Mouse (Mus musculus): ENCODE results near the gene Zfr2.

Zfr2 gene

GRCm38 (mm10) chr10:81232580-81233225 lies at the start of gene Zfr2:
Zfr2 (plus strand) TSS chr10:81233155.
- DNase-seq, result peak; percentile 96

- DNase-seq, result no peak
Observed at GRCm38 (mm10) chr10:81183805-81184204, 49.1 kb upstream of the Zfr2 start, which contains the start of gene 4930442H23Rik. 4930442H23Rik (minus strand) TSS chr10:81183849.

GRCm38 (mm10) chr10:81184765-81185164 lies 48.2 kb upstream of the Zfr2 start:
- DNase-seq, result no peak

GRCm38 (mm10) chr10:81187161-81187560 lies 45.8 kb upstream of the Zfr2 start:
- no peak for DNase-seq

- DNase-seq, result no peak
Observed at GRCm38 (mm10) chr10:81189821-81190220, 43.1 kb upstream of the Zfr2 start.

GRCm38 (mm10) chr10:81190236-81190911 lies 42.6 kb upstream of the Zfr2 start:
- DNase-seq, result peak; percentile 70

GRCm38 (mm10) chr10:81190912-81191321 lies 42.0 kb upstream of the Zfr2 start:
- peak; percentile 66 for DNase-seq

- DNase-seq, result peak; percentile 66
Observed at GRCm38 (mm10) chr10:81191342-81191982, 41.5 kb upstream of the Zfr2 start.

- DNase-seq, result peak; percentile 91
Observed at GRCm38 (mm10) chr10:81192270-81192967, 40.5 kb upstream of the Zfr2 start.

- DNase-seq, result peak; percentile 79
Observed at GRCm38 (mm10) chr10:81192968-81193501, 39.9 kb upstream of the Zfr2 start.

GRCm38 (mm10) chr10:81193991-81194774 lies 38.8 kb upstream of the Zfr2 start:
- peak; percentile 72 for DNase-seq

GRCm38 (mm10) chr10:81195300-81195699 lies 37.7 kb upstream of the Zfr2 start:
- DNase-seq, result peak; percentile 50

- peak; percentile 40 for DNase-seq
Observed at GRCm38 (mm10) chr10:81196470-81197065, 36.4 kb upstream of the Zfr2 start.

- DNase-seq, result no peak
Observed at GRCm38 (mm10) chr10:81197305-81197704, 35.6 kb upstream of the Zfr2 start.

GRCm38 (mm10) chr10:81198230-81198629 lies 34.7 kb upstream of the Zfr2 start:
- DNase-seq, result peak; percentile 67

GRCm38 (mm10) chr10:81198990-81199389 lies 34.0 kb upstream of the Zfr2 start:
- DNase-seq, result no peak

- DNase-seq, result no peak
Observed at GRCm38 (mm10) chr10:81200141-81200540, 32.8 kb upstream of the Zfr2 start.

GRCm38 (mm10) chr10:81200605-81201287 lies 32.2 kb upstream of the Zfr2 start:
- DNase-seq, result no peak

- no peak for DNase-seq
Observed at GRCm38 (mm10) chr10:81201807-81202758, 30.9 kb upstream of the Zfr2 start, which contains the start of gene Nmrk2. Nmrk2 (minus strand) TSS chr10:81202051.
